Mouse (Mus musculus): ENCODE measurements around the gene Chst4.

DNA sequence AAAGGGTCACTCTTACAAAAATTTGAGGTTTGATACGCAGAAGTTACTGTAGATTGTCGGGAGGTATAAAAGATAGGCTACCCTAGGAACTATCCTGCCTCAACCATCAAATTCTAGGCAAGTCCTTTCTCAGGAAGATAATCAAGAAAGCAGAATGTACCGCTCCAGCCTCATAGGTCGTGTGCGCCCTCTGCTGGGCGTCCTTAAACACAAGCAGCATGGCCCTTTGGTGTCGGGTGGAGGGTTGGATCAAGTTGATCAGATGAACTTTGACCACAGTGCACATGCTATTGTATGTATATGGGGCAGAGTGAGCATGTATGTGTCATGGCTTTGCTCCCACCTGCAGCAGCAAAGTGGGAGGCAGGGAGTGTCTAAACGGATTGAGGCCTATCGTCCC is 32.1 kb upstream of the Chst4 start:
- TF ChIP-seq USF2 (conservative IDR thresholded peaks at IDR 0.05; ENCODE audit: low read depth, low read length): no peak
- no peak for TF ChIP-seq ZNF384 (IDR thresholded peaks at IDR 0.05; ENCODE audit: low read depth, low read length)
- TF ChIP-seq TBP (conservative IDR thresholded peaks at IDR 0.05; ENCODE audit: low read depth, low read length): no peak
